Mouse (Mus musculus) thymus, postnatal 4 days (tissue): ENCODE results near the gene Ccdc177.
"Not testable (repeated sequence)": the region's sequence is repeated elsewhere in the genome, so short reads cannot be mapped to it uniquely, and the experiment has no call there.

ENCODE experiments used
- DNase-seq: peaks from one replicate; pipeline ENCODE4 v3.0.0; 2021

Ccdc177 gene

DNA sequence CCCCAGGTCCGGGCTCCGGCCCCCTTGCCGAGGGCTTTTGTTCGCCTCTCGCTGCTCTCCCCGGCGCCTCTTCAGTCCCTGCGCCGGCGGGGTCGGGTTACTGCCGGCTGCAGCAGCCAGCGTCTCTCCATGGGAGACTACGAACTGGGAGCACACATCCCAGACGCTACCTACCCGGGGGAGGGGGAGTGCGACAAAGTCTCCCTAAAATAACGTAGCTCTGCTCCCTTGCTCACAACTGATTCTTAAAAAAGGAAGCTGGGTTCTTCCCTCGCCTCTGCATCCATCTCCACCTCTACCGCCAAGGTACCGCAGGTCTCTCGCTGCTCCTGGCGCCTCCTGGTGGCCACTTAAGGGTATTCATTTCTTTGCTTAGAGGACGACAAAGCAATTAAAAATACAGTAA is at the start of gene Ccdc177:
Gene Ccdc177 (minus strand): TSS at position 292 of the 406 bp plus-strand sequence.
- peak; percentile 93 for DNase-seq

GRCm38 (mm10) chr12:80810005-80810404 is 49.5 kb upstream of the Ccdc177 start:
- no peak for DNase-seq

- DNase-seq, result no peak
Measured at GRCm38 (mm10) chr12:80807451-80808085, 47.1 kb upstream of the Ccdc177 start.

GRCm38 (mm10) chr12:80804861-80805428 is 44.5 kb upstream of the Ccdc177 start:
- DNase-seq, result no peak

GRCm38 (mm10) chr12:80803924-80804323 is 43.4 kb upstream of the Ccdc177 start:
- DNase-seq, result no peak

- DNase-seq, result no peak
Measured at GRCm38 (mm10) chr12:80801443-80801842, 41.0 kb upstream of the Ccdc177 start.

DNA sequence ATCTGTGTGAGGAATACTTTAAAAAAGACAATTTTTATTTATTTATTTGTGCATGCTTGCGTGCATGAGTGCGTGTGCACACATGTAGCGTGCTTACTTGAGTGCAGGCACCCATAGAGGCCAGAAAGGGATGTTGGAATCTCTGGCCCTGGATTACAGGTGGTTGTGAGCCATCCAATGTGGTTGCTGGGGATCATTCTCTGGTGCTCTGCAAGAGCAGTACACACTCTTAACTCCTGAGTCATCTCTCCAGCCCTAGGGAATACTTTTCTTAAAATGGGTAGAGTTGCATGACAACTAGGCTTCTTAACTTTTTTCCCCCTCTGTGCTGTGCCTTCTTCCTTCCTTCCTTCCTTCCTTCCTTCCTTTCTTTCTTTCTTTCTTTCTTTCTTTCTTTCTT is 39.7 kb upstream of the Ccdc177 start:
- DNase-seq, result no peak

DNA sequence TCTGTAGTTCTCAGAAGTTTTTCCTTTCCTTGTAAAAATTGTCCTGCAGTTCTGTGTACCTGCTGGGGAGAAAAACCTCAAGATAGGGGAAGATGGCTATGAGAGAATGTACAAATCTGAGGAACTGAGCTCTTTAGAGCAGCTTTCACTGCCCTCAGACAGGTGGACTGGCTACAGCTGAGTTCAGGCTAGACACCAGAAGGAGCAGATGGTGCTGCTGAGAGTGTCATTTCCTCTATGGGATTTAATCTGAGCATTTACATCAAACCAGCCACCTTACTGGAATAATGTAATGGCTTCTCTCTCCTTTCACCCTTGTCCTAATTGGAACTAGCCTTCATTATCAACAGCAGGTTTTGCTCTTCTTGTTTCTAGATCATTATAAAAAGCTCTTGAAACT is 37.8 kb upstream of the Ccdc177 start:
- no peak for DNase-seq

- DNase-seq, result peak; percentile 38
Measured at GRCm38 (mm10) chr12:80794935-80795785, 34.7 kb upstream of the Ccdc177 start.

GRCm38 (mm10) chr12:80794522-80794921 is 34.0 kb upstream of the Ccdc177 start:
- DNase-seq, result no peak

- no peak for DNase-seq
Measured at GRCm38 (mm10) chr12:80793535-80793934, 33.0 kb upstream of the Ccdc177 start.

GRCm38 (mm10) chr12:80792867-80793266 is 32.4 kb upstream of the Ccdc177 start:
- DNase-seq, result peak; percentile 64

- no peak for DNase-seq
Measured at GRCm38 (mm10) chr12:80791571-80792444, 31.3 kb upstream of the Ccdc177 start.

DNA sequence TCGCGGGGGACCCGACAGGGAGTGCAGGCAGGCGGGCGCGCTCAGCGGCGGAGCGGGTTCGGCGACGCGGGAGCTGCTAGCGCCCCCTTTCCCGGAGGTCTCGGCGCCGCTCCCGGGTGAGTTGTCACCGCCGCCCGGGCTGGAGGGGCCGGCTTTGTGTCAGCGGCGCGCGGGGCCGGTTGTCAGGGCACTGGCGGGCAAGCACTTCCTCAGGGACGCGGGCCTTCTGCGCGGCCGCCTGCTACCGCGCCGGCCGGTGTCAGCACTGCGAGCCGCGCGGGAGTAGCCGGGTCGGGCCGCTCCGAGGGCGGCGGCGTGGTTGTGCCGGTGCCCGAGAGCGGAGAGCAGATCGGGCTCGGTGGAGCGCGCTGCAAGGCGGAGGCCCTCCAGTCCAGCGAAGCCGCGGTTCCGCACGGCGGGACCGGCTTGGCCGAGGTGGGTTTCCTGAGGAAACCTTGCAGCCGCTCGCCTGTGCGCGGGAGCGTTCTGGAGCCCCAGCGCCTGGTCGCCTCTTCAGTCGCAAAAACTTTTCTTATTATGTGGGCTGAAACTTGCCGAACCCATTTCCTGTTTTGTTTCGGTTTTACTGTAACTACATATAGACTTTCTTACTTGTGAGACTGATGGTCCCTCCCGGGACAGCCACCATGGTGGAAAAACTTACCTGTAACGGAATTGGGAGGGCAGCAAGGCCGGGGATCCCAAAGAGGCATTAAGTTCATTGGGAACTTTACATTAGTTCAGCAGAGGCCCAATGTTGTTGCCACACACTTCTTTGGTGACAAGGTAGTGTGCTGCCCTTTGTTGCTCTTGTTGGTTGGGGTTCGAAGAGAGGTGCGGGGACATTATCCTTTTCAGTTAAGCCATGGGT is 30.4 kb upstream of the Ccdc177 start:
- DNase-seq, result peak; percentile 71

- DNase-seq, result peak; percentile 99
Measured at GRCm38 (mm10) chr12:80789849-80790694, 29.6 kb upstream of the Ccdc177 start, which contains the start of gene Susd6. Susd6 (plus strand) TSS chr12:80790510.

GRCm38 (mm10) chr12:80789276-80789675 is 28.8 kb upstream of the Ccdc177 start:
- DNase-seq, result not testable (repeated sequence)

DNA sequence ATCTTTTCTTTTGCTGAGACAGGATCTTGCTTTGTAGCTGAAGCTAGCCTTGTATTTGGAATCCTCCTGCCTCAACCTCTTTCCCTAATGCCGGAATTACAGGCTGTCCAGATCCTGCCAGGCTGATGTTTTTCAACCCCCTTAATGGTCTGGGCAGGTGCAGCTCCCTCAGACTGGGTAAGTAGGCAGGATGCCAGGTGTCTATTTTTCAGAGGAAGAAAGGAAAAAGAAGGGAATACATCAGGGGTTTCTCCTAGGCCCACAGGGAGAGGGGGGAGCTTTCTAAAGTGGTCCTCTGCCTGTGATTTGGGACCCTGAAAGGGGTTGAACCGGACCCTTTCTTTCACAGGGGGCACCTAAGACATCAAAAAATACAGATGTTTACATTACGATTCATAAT is 27.7 kb upstream of the Ccdc177 start:
- DNase-seq, result no peak

DNA sequence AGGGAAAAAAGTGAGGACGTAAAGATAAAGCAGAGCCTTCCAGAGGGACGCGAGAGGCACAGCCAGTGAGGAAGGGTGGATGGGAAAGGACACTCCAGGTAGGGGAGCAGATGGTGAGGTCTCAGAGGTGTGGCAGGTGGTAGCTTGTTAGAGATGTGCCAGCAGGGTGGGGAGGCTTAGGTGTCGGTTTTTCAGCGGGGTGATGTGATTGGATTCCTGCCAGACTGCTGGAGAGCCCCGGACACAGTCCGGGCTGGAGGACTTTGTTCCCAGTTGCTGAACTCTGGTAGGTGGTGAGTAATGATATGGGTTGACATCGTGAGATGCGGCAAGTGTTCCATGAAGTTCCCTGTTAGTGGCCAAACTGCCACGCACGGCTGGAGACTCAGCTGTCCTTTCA is 27.1 kb upstream of the Ccdc177 start:
- DNase-seq, result no peak

DNA sequence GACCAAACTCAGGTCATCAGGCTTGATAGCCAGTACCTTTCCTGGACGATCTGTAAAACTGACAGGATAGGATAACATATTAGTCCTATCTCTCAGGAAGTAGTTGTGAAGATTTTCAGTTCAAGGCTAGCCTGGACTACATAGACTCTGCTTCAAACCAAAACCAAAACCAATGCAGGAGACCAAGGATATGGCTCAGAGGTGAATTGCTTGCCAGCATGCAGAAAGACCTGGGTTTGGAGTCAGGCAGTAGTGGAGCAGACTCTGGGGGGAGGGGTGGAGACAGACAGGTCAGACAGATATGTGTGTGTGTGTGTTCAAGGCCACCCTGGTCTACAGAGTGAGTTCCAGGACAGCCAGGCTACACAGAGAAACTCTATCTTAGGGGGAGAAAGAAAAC is 26.1 kb upstream of the Ccdc177 start:
- DNase-seq, result no peak

DNA sequence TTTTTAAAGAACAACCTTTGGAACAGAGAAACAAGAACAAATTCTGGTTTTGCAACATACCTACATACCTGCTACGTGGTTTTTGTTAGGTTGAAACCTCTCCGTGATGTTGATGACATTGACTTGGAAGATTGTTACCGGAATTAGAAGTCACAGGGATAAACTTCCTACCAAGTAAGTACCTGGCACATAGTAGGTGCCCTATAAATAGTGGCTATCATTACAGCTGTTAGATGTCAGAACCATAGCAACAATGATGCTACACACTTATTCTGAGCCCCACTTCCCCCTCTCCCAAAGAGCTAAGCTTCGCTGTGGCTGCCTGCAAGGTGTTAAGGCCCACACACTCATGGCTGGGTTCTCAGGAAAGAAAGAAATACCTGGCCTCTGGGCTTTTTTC is 25.1 kb upstream of the Ccdc177 start:
- no peak for DNase-seq

- DNase-seq, result no peak
Measured at GRCm38 (mm10) chr12:80785005-80785404, 24.5 kb upstream of the Ccdc177 start.
